17 mouse cellular contexts compared by ENCODE assay signal in the genomic region with DNA sequence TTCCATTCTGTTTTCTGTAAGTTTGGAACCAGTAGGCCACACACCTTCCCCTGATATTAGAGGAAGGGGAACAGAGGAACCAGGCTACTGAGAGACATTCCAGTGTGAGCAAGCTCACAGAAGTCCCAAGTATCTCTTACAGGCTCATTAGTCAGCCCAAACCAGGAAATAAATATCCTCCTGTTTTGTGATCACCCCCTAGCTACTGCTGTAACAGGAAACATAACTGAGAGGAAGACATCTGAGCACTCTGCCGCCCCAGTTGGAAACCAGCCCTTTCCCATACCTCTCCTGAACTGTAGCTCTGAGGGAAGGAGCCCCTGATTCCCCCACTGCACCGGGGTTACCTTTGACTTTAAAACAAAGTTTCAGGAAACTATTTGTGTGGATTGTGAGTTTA. TPM values are rescaled to one million over a fixed set of nuclear protein-coding genes. Genes with fewer than 3 reads are reported as not detected.
DNase-seq lines count a peak whose midpoint lies in the region; ATAC-seq and TF ChIP-seq lines count a peak whose summit lies in the region.
"Had no signal": no experiment of that assay in that cellular context is flagged by ENCODE, and none has a peak within 500 bp of the region (broad histone marks: within the 10 kb centered on the region; RNA-seq: fewer than 3 reads in every experiment).

No protein-coding gene starts in this region.

- H3K4me1 ChIP-seq in forebrain, embryonic 10.5 days, result peaks cover 22% of the 10 kb centered on the region
- no peaks in the 10 kb centered on the region for H3K4me1 ChIP-seq in forebrain, embryonic 11.5 days (replicated peaks; ENCODE audit: control insufficient read depth, insufficient read depth, low read length)
- H3K4me1 ChIP-seq in lung, embryonic 15.5 days, result peaks cover 29% of the 10 kb centered on the region
- H3K4me1 ChIP-seq in heart, postnatal 0 days (ENCODE audit: control insufficient read depth, insufficient read depth), result 0 out of 2 replicates have a peak, but pooled peaks cover 10% of the 10 kb centered on the region
- H3K4me1 ChIP-seq in limb, embryonic 10.5 days, result peaks cover 31% of the 10 kb centered on the region
- H3K4me1 ChIP-seq: liver, embryonic 15.5 days; midbrain, embryonic 15.5 days had no signal

- DNase-seq in forebrain, embryonic 10.5 days (ENCODE audit: extremely low spot score, low spot score), result no peak
- DNase-seq in forebrain, embryonic 11.5 days (ENCODE audit: low spot score), result no peak
- DNase-seq in lung, postnatal 36 days, result no peak
- DNase-seq in heart, postnatal 0 days (ENCODE audit: low spot score), result no peak
- DNase-seq in limb, embryonic 10.5 days (ENCODE audit: low spot score), result no peak
- no peak for DNase-seq in c-Kit-positive CD71-positive TER-119-positive erythroid progenitor cells, embryonic 14.5 days (ENCODE audit: low spot score)
- no peak for DNase-seq in urinary bladder, postnatal 4 days (ENCODE audit: low spot score in 2 of 2)
- DNase-seq: cerebellum, adult 2 months; thymus, adult 18-20 months had no signal

- no peaks in the 10 kb centered on the region for H3K36me3 ChIP-seq in forebrain, embryonic 10.5 days (replicated peaks)
- no peaks in the 10 kb centered on the region for H3K36me3 ChIP-seq in forebrain, embryonic 11.5 days (ENCODE audit: control insufficient read depth, insufficient read depth, low read length)
- H3K36me3 ChIP-seq in lung, embryonic 15.5 days, result no peaks in the 10 kb centered on the region
- no peaks in the 10 kb centered on the region for H3K36me3 ChIP-seq in heart, postnatal 0 days (replicated peaks; ENCODE audit: control insufficient read depth, insufficient read depth, low read length)
- H3K36me3 ChIP-seq in limb, embryonic 10.5 days, result no peaks in the 10 kb centered on the region
- H3K36me3 ChIP-seq: hindbrain, embryonic 13.5 days; liver, embryonic 15.5 days; midbrain, embryonic 15.5 days; neural tube, embryonic 13.5 days had no signal

- WGBS in forebrain, embryonic 10.5 days, result 61% methylated on average over 2 of the region's 2 CpGs
- 69% methylated on average over 2 of the region's 2 CpGs for WGBS in forebrain, embryonic 11.5 days
- 52% methylated on average over 2 of the region's 2 CpGs for WGBS in lung, embryonic 15.5 days
- WGBS in heart, postnatal 0 days, result 47% methylated on average over 2 of the region's 2 CpGs
- WGBS in limb, embryonic 10.5 days, result 71% methylated on average over 2 of the region's 2 CpGs

- H3K27ac ChIP-seq in forebrain, embryonic 10.5 days, result 0 out of 2 replicates have a peak overlapping the region, but pooled peaks have one; percentile 30
- H3K27ac ChIP-seq in forebrain, embryonic 11.5 days (ENCODE audit: low read depth, low read length), result no peak overlapping the region
- H3K27ac ChIP-seq in lung, embryonic 15.5 days, result peak overlapping the region; percentile 38
- H3K27ac ChIP-seq in heart, postnatal 0 days (ENCODE audit: low read depth), result peak overlapping the region; percentile 75
- 0 out of 2 replicates have a peak overlapping the region, but pooled peaks have one; percentile 6 for H3K27ac ChIP-seq in limb, embryonic 10.5 days
- H3K27ac ChIP-seq: hindbrain, embryonic 13.5 days; liver, embryonic 15.5 days; midbrain, embryonic 15.5 days had no signal

- no peak for TF ChIP-seq CTCF in heart, postnatal 0 days (IDR thresholded peaks at IDR 0.05; ENCODE audit: low read depth)

- peaks cover 14% of the 10 kb centered on the region for H3K27me3 ChIP-seq in forebrain, embryonic 10.5 days (ENCODE audit: poor library complexity, severe bottlenecking)
- no peaks in the 10 kb centered on the region for H3K27me3 ChIP-seq in forebrain, embryonic 11.5 days (ENCODE audit: control insufficient read depth, insufficient read depth, low read length)
- H3K27me3 ChIP-seq in lung, embryonic 15.5 days, result no peaks in the 10 kb centered on the region
- H3K27me3 ChIP-seq in heart, postnatal 0 days (ENCODE audit: control insufficient read depth, insufficient read depth, low read length), result no peaks in the 10 kb centered on the region
- peaks cover 20% of the 10 kb centered on the region; the same call in 1 of the 2 replicates for H3K27me3 ChIP-seq in limb, embryonic 10.5 days (ENCODE audit: low read depth, poor library complexity, severe bottlenecking)
- H3K27me3 ChIP-seq: hindbrain, embryonic 13.5 days; liver, embryonic 15.5 days; midbrain, embryonic 15.5 days; neural tube, embryonic 13.5 days had no signal

- H3K9me3 ChIP-seq in forebrain, embryonic 10.5 days, result no peaks in the 10 kb centered on the region
- H3K9me3 ChIP-seq in forebrain, embryonic 11.5 days (ENCODE audit: control insufficient read depth, low read length), result no peaks in the 10 kb centered on the region
- no peaks in the 10 kb centered on the region for H3K9me3 ChIP-seq in lung, embryonic 15.5 days
- H3K9me3 ChIP-seq in heart, postnatal 0 days (replicated peaks; ENCODE audit: control insufficient read depth, low read length), result no peaks in the 10 kb centered on the region
- no peaks in the 10 kb centered on the region for H3K9me3 ChIP-seq in limb, embryonic 10.5 days (replicated peaks)
- H3K9me3 ChIP-seq: hindbrain, embryonic 13.5 days; liver, embryonic 15.5 days; midbrain, embryonic 15.5 days; neural tube, embryonic 13.5 days had no signal

- no peak overlapping the region for H3K4me2 ChIP-seq in forebrain, embryonic 11.5 days (ENCODE audit: low read depth, low read length, severe bottlenecking)
- no peak overlapping the region for H3K4me2 ChIP-seq in lung, embryonic 15.5 days
- H3K4me2 ChIP-seq in heart, postnatal 0 days (ENCODE audit: low read depth, low read length), result no peak overlapping the region
- H3K4me2 ChIP-seq: hindbrain, embryonic 13.5 days; liver, embryonic 15.5 days; midbrain, embryonic 15.5 days; neural tube, embryonic 13.5 days had no signal

- ATAC-seq in forebrain, embryonic 11.5 days (replicated peaks; ENCODE audit: low FRiP score), result no peak
- no peak for ATAC-seq in lung, embryonic 15.5 days (ENCODE audit: borderline replicate concordance, extremely low read depth, low FRiP score, low TSS enrichment)
- peak; percentile 51 for ATAC-seq in heart, postnatal 0 days (ENCODE audit: insufficient read depth, low read depth)
- ATAC-seq: midbrain, embryonic 15.5 days had no signal

- no peak overlapping the region for H3K4me3 ChIP-seq in forebrain, embryonic 10.5 days
- H3K4me3 ChIP-seq in forebrain, embryonic 11.5 days (ENCODE audit: low read depth, low read length), result no peak overlapping the region
- H3K4me3 ChIP-seq in lung, embryonic 15.5 days, result no peak overlapping the region
- H3K4me3 ChIP-seq in heart, postnatal 0 days (ENCODE audit: low read depth, low read length), result no peak overlapping the region
- H3K4me3 ChIP-seq in limb, embryonic 10.5 days, result no peak overlapping the region
- H3K4me3 ChIP-seq: hindbrain, embryonic 13.5 days; liver, embryonic 15.5 days; midbrain, embryonic 15.5 days; neural tube, embryonic 13.5 days had no signal

- no peak for TF ChIP-seq EP300 in heart, postnatal 0 days (IDR thresholded peaks at IDR 0.05; ENCODE audit: low read depth)

- H3K9ac ChIP-seq in forebrain, embryonic 11.5 days (ENCODE audit: low read length), result no peak overlapping the region
- no peak overlapping the region for H3K9ac ChIP-seq in lung, embryonic 15.5 days
- no peak overlapping the region for H3K9ac ChIP-seq in heart, postnatal 0 days (replicated peaks; ENCODE audit: low read depth, low read length)
- H3K9ac ChIP-seq: hindbrain, embryonic 13.5 days; liver, embryonic 15.5 days; midbrain, embryonic 15.5 days; neural tube, embryonic 13.5 days had no signal

RNA-seq across cellular contexts. Expression of gene Gm10295, which starts 19.5 kb away (rescaled TPM):
- not detected in 2 replicates for polyA plus RNA-seq in forebrain, embryonic 10.5 days (2016; fragmentation: Nextera tagmentation; extraction: Ambion mirVana)
- not detected in 2 replicates for polyA plus RNA-seq in forebrain, embryonic 11.5 days (2014; fragmentation: Nextera tagmentation; extraction: Ambion mirVana)
- polyA plus RNA-seq in lung, embryonic 15.5 days (2015; fragmentation: Nextera tagmentation; extraction: Ambion mirVana), result not detected in 2 replicates
- total RNA-seq in heart, postnatal 0 days (2014; rRNA removed; ENCODE audit: low replicate concordance), result not detected in 2 replicates
- polyA plus RNA-seq in heart, postnatal 0 days (2015; fragmentation: Nextera tagmentation; extraction: Ambion mirVana), result not detected in 2 replicates
- not detected in 2 replicates for polyA plus RNA-seq in limb, embryonic 10.5 days (2016; fragmentation: Nextera tagmentation; extraction: Ambion mirVana)
- total RNA-seq: left cerebral cortex, postnatal 10 days had no signal
- polyA plus RNA-seq: C2C12; cerebellum, adult 2 months; hindbrain, embryonic 13.5 days; large intestine, adult 2 months; liver, embryonic 15.5 days; midbrain, embryonic 15.5 days; neural tube, embryonic 13.5 days had no signal
